Mouse (Mus musculus) embryo, embryonic 10.5 days (tissue): ENCODE data around the gene Zan.

Experiments
- DNase-seq: peaks from one replicate; pipeline ENCODE4 v3.0.0-alpha.2; 2015; ENCODE audit warnings: low spot score

Gene Zan

DNA sequence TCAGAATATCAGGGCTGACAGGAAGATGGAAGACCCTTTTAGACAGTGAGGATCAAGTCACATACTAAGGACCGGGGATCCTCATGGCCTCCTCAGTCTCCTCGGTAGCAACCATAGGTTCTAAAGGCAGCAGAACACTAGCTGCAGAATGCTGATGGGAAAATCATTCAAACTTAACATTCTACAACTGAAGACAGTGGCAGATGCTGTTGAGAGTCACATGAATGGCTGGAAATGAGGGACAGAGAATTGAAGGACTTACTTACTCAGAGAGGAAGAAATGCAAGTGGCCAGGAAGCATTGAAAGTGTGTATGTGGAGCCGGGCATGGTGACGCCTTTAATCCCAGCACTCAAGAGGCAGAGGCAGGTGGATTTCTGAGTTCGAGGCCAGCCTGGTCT is at the start of gene Zan:
Zan (minus strand) TSS at position 101 of the 400 bp plus-strand sequence.
- DNase-seq: no peak

DNA sequence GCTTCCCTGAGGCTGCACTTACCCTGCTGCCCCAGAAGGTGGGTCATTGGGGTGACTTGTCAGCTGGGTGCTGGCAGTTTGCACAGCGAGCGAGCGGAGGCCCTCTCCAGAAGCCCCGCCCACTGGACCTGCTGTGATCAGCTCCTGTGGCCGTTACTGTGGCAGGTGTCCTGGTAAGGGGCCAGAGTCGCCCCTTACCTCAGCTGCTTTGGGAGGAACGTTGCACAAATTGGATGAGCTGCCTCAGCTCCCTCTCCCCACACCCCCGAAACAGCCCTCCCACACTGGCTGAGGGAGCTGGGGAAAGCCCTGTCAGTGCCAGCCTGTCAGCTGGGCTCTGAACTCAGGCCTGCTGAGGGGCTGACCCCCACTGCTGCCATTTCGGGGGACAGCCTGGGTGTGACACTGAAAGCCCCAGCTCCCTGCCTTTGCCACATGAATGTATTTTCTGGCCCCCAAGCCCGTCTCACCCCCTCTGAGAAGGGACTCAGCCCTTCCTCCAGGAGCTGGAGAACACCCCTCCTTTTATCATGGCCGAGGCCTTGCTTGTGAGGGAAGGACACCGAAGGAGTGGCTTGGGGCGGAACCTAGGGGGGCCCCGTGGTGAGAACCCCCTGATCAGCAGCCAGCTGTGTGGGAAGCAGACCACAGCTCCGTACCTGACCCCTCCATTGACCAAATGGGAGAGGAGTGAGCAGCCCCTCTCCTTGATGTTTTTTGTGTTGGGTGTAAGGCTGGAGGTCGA is 49.5 kb upstream of the Zan start:
- peak; percentile 35 for DNase-seq

DNA sequence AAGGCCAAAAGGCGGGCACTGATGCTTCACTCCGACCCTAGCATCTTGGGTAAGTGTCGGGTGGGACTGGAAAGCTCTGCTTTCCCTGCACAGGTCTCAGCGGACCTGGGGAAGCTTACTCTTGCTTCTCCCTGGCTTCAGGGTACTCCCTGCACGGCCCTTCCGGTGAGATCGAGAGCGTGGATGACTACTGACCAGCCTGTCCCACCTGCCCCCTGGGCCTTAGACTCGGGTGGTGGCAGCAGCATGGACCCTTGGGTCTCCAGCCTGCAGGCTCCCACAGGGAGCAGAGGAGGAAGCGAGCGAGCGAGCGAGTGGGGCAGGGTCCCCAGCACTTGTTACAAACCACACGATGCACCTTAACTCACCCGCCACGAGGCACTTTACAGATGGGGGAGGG is 48.6 kb upstream of the Zan start:
- no peak for DNase-seq

DNA sequence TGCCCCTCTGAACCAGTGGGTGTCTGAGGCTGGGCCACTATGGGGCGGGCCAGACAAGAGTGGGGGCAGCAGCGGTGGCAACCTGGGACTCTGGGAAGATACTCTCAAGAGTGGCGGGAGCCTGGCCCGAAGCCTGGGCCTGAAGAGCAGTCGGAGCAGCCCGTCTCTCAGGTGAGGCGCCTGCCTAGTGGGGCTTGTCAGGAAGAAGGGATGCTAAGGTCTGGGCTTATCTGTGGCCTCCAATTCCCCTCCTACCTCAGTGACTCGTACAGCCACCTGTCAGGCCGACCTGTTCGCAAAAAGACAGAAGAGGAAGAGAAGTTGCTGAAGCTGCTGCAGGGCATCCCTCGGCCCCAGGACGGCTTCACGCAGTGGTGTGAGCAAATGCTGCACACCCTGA is 47.8 kb upstream of the Zan start:
- no peak for DNase-seq

DNA sequence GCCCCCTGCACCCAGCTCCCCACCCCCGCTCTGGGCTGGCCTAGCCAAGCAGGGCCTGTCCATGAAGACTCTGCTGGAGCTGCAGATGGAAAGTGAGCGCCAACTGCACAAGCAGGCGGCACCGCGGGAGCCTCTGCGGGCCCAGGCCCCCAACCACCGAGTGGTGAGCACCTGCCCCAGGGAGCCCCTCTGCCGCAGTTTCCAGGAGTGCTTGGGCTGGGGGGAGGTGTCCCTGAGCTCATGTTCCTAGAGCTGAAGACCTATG is 47.3 kb upstream of the Zan start:
- DNase-seq: no peak

DNA sequence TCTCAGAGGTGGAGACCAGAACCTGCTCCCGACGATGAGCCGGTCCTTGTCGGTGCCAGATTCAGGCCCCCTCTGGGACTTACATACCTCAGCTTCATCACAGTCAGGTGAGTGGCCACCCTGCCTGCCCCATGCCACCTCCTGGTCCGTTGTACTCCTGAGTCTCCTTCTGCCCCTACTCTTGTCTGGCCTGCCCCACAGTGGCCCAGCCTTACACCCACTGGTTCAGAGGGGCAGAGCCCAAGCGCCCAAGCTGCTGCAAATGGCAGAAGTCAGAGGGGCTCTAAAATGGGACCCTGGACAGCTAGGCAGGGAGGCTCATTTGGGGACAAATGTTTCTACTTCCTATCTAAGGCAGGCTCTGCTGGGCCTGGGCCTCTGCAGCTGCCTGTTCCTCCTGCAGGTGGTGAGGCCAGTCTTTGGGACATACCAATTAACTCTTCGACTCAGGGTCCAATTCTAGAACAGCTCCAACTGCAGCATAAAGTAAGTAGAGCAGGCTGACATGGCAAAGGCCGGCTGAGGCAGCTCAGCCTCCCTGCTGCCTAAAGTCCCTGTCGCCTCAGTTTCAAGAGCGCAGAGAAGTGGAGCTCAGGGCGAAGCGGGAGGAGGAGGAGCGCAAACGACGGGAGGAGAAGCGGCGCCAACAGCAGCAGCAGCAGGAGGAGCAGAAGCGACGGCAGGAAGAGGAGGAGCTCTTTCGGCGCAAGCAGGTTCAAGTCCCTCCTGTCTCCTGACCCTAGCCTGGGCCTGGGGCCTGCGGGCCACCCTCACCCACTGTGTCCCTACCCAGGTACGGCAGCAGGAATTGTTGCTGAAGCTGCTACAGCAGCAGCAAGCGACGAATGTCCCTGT is 46.8 kb upstream of the Zan start:
- no peak for DNase-seq

DNA sequence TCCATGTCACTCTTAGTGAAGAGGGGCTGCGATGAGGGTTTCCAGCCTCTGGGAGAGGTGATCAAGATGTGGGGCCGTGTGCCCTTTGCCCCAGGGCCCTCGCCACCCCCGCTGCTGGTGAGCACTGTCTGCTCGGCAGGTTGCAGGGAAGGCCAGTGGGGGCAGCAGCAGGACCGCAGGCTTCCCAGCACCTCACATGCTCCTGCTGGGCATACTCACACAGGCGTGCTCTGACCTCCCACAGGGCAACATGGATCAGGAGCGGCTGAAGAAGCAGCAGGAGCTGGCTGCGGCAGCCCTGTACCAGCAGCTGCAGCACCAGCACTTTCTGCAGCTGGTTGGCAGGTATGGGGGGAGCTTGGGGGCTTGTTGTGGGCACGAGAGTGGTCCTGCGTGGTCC is 45.8 kb upstream of the Zan start:
- no peak for DNase-seq

DNA sequence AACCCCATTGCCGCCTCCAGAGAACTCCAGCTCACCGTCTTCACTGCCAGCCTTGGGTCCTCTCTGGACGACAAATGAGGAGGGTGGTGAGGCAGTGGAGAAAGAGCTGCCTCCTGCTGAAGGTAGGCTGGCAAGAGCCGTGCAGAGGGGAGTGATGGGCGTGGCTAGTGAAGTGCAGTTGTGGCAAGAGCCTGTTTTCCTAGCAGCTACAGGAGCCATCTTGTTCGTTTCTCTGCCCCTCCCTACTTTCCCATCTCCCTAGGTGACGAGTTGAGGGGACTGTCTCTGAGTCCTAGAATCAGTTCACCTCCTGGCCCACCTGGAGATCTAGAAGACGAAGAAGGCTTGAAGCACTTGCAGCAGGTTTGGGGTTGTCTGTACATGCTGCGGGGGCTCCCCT is 45.0 kb upstream of the Zan start:
- no peak for DNase-seq

DNA sequence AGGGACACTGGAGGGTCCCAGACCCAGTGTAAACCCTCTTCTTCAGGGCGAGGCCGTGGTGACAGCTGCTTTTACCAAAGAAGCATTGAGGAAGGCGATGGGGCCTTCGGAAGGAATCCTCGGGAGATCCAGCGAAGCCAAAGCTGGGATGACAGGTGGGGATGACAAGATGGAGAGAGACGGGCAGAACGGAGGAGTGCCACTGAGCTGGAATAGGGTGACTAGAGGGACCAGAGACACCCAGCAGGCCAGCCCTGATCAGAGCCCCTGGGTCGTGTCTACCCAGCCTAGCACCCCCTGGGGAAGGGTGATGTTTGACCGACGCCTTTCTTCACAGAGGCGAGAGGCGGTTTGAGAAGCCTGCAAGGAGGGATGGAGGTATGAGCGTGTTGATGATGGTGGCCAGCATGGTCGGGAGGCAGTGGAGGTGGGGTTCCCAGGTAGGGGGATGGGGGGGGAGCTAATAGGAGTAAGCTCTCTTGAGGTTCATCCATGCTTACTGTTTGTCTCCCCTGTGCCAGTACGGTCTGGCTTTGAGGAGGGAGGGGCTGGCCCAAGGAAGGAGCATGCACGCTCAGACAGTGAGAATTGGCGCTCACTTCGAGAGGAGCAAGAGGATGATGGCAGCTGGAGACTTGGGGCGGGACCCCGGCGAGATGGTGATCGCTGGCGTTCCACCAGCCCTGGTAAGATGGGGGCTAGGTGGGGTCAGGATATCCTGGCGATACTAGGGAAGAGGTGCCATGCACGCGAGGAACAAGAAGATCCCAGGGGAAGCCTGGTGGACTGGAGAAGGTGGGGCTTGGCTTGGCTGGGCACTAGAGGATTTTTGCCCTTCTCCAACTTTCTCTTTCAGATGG is 43.1 kb upstream of the Zan start:
- DNase-seq: no peak

DNA sequence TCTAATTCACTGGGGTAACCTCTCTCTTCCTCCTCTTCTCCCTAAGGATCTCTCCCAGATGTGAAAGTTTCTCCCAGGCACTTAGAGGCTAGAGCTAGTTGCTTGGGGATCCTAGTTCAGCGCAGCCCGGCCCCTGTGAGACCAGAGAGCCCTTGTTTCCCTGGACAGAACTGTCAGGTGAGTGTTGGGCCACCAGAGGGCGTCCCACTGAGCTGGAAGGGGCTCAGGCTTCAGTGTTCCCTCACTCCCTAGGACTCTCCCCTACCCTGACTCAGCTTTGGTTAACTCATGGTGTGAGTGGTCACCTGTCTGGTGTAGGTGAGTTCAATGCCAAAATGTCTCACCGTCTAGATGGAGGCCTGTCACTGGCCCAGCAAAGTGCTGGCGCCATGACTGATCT is 41.6 kb upstream of the Zan start, which contains the start of gene Gigyf1:
Gigyf1 (plus strand) TSS at position 113 of the 400 bp plus-strand sequence.
- DNase-seq: peak; percentile 45

DNA sequence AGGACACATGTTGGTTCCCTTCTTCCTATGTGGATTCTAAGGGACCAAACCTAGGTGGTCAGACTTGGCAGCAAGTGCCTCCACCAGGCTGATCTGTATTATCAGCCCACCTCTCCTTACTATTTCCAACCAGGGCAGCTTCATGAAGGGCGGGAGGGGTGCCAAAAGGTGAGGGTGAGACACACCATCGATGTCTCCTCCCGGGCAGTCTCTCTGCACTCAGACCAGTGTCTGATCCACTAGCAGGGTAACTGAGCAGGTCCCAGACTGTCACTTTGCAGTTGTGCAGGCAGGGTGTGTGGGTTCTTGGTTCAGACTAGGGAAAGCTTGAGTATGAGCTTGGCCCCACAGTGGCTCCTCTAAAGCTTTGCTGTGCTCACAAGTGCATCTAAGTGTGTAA is 37.9 kb upstream of the Zan start:
- DNase-seq: no peak

DNA sequence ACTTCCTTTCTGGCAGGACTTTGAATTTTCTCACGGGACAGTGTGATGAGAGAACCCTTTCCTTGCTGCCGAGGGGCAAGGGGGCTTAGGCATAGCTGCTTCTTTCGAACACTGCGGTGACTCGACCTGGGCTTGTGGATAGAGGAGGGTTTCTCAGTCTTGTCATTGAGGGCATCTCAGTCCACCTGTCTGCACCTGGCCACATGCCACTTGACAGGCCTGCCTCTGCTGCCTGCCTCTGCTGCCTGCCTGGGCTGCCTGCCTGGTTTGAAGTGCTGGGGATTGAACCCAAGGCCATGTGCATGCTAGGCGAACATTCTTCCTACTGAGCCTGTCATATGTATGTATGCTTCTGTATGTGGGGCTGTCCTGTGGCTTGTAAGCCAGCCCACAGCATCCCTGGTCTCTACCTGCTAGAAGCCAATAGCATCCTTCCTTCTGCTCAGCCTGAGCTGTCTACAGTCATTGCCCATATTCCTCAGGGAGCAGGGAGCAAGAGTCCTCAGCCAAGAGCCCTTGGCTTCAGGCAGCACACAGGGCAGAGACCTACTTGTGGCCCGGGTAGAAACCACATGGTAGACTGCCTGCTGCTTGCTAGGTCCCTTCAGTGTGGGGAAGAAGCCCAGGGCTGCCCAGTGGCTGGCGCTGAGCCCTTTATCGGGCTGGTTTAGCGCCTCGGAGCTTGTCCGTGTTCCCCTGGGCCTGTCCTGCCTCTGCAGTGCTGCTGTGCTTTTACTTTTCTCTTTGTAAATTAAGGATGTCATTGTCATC is 37.3 kb upstream of the Zan start:
- DNase-seq: no peak

DNA sequence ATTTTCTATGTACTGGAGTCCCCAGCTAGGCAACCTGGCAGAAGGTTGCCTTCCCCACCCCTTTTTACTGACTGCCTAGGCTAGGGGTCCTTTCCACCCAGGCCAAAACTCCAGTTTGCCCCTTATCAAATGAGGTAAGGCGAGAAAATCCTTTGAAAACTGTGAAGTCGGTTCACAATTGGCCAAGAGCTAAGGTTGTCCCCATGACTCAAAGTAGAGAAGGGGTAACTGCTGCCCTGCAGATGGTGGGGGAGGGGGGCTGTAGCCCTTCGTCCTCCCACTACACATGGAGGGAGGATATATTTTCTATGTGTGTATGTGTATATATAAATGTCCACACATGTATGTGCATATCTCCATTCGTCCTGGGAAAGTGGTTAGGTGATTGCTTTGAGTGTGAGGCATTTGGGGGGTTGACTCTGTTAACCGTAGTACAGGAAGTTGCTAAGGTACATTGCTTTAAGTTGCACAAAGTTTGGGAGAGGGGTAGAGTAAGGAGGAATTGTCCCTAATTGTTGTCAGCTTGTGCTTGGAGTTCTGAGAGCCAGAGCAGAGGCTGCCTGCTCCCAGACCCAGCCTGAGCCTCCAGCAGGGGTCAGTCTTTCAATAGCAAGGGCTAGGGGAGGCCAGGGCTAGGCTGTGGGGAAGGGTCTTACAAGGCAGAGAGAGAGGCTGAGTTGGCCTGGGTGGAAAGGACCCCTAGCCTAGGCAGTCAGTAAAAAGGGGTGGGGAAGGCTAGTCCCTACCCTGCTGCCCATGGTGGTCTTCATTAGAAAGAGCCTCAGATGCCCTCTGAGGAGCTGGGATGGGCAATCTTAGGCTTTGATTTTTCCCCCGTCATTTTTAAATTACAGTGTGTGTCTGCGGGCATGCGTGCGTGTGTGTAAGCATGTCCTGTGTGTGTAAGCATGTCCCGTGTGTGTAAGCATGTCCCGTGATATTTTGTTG is 36.3 kb upstream of the Zan start:
- DNase-seq: peak; percentile 81

DNA sequence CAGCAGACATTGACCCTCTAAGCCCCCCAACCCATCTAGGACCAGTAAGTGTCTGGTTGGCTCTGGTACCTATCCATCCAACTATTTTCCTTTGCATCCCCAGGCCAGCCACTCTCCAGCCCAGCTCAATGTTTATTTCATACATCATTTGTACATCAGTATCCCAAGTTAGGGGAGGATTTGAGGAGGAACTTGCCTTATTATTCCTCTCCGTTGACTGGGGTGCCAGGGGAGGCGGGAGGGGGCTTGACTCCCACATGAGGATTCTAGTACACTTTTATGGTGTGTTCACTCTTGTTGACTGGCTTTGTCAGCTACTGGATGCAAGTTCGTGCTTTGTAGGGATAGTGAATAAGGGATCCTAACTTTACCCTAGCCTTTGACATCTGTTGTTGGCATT is 34.8 kb upstream of the Zan start:
- no peak for DNase-seq

DNA sequence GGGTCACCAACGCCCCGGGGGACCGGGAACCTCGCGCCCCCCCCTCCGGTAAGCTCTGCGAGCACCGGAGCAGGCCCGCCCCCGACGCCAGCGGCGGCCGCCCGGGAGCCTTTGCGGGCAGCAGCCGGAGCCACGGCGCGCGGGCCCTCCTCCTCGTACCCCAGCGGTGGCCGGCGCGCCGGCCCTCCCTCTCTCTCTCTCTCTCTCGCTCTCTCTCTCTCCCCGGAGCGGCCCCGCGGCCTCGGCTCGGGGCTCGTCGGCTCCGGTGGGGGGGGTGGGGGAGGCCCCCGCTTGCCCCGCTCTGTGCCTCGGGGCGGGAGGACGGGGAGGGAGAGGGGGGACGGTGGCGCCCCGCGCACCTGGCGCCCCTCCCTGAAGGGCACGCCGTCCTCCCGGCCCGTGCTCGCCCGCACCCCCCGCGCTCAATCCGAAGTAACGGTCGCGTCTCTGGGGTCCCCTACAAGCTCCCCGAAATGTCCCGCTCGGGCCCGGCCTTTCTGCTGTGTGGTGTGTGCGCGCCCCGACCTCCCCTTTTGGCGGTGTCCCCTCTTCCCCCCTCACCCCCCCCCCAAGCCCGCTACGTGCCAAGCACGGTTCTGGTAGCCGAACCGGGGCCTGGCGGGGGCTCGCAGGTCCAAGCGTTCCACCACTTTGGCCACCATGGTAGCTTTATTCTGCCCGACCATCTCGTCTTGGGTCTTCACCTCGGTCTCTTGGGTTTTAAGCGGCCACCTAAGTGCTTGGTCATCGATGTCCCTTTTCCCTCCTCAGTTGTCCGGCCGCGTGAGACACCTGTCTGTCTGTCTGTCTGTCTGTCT is 33.9 kb upstream of the Zan start:
- DNase-seq: no peak

DNA sequence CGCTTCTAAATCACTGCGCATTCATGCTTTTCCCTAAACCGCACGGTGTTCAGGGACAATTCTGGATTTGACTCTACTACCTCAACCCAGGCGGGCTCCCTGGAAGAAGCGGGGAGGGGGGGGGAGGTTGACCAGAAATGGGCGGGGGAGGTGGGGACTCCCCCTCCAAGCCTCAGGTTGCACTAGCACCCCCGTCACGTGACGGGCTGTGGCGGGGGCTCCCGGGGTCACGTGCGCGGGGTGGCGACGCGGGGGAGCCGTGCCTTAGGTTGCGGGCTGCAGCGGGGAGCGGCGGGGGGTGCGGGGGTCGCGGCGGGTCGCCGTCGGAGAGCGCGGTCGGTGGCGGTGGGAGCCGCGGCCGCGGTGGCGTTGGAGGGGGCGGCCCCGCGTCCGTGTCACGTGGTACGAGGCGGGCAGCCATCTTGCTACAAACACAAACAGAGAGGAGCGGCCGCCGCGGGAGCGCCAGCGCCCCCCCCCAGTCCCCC is 33.2 kb upstream of the Zan start:
- DNase-seq: peak; percentile 77

DNA sequence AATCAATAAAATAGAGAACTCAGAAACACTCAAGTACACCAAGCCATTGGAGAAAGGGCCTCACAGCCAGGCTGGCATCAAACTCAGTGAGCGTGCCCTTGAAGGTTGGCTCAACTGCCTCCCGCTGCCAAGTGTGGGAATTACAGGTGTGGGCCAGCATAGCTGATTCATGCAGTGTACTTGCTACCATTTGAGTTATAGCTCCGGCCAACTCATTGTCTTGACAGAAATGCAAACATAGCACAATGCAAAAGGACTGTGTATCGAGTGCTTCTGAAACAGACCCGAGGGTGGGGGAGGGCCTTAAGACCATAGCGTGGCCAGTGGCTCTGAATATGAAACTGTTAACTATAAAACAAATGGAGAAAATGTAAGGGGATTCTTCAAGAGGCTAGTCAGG is 27.2 kb upstream of the Zan start:
- no peak for DNase-seq

DNA sequence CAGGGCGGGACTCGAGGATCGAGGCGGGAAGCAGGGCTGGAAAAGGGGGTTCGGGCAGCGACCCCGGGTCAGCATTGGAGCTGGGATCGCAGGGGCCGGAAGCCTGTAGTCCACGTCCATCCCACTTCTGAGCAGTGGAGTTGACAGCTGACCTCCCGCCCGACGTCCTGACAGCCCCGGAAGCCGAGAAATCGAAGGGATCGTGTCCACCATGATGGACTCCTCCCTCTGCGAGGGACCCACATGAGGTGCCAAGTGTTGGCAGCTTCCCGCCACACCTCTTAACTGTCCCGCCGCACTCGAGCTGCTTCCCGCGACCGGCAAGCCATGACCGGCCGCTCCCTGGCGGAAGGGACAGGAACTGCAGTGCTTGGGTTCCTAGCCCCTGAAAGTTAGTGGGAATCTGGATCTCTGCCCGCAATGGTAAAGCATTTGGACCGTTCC is 25.8 kb upstream of the Zan start:
- peak; percentile 92 for DNase-seq
